Mouse (Mus musculus): ENCODE data around the gene Minpp1. TPM values are rescaled to one million over a fixed set of nuclear protein-coding genes. Genes with fewer than 3 reads are reported as not detected.

The Minpp1 gene
- total and polyA plus RNA-seq, 3 experiments = 176 to 256 TPM; not detected in 1

GRCm38 (mm10) chr19:32493471-32493870 is 7.9 kb downstream of the Minpp1 start:
- Histone ChIP-seq H3K36me3 (ENCODE audit: control insufficient read depth in 1 of 2, insufficient read depth in 2 of 2, low read length in 2 of 2) (peaks cover 56 to 70% of the 10 kb centered on the region in 2 experiments), H3K27me3 (ENCODE audit: control insufficient read depth in 1 of 2, insufficient read depth in 2 of 2, low read length in 2 of 2) (no peaks in the 10 kb centered on the region), H3K27ac (ENCODE audit: control insufficient read depth, low read depth, low read length) (no peak overlapping the region), H3K79me2 (ENCODE audit: control insufficient read depth, insufficient read depth, low read length, poor library complexity) (peaks cover 84% of the 10 kb centered on the region), H3K4me1 (ENCODE audit: control insufficient read depth in 1 of 2, insufficient read depth in 2 of 2, low read length in 2 of 2) (peaks cover 11 to 12% of the 10 kb centered on the region in 2 experiments), H3K9me3 (replicated peaks; ENCODE audit: insufficient read depth, low read length) (no peaks in the 10 kb centered on the region), H3K4me3 (ENCODE audit: control insufficient read depth in 1 of 2, insufficient read depth in 1 of 2, low read depth in 2 of 2, low read length in 2 of 2) (no peak overlapping the region), H3K9ac (ENCODE audit: control insufficient read depth, low read depth, low read length, poor library complexity, severe bottlenecking) (no peak overlapping the region)
- no peak for DNase-seq (ENCODE audit: low read depth, low spot score)
- TF ChIP-seq ZMIZ1 (IDR thresholded peaks at IDR 0.05; ENCODE audit: low read depth, low read length) (0 out of 2 replicates have a peak, but pooled peaks have one; percentile 36), TAL1 (IDR thresholded peaks at IDR 0.05; ENCODE audit: low read length) (no peak)

GRCm38 (mm10) chr19:32494611-32495010 is 9.0 kb downstream of the Minpp1 start:
- TF ChIP-seq GATA1 (IDR thresholded peaks at IDR 0.05; ENCODE audit: low read depth, low read length) (no peak), BHLHE40 (IDR thresholded peaks at IDR 0.05; ENCODE audit: borderline replicate concordance, low read depth, low read length) (no peak), POLR2AphosphoS5 (IDR thresholded peaks at IDR 0.05; ENCODE audit: borderline replicate concordance, low read depth, low read length) (no peak), MAFK (IDR thresholded peaks at IDR 0.05; ENCODE audit: borderline replicate concordance, low read depth, low read length) (no peak), JUND (IDR thresholded peaks at IDR 0.05; ENCODE audit: low read depth, low read length) (no peak), TBP (IDR thresholded peaks at IDR 0.05; ENCODE audit: low read depth, low read length) (no peak), RCOR1 (IDR thresholded peaks at IDR 0.05; ENCODE audit: low read depth, low read length) (no peak), GABPA (IDR thresholded peaks at IDR 0.05; ENCODE audit: low read depth, low read length) (no peak), CHD1 (IDR thresholded peaks at IDR 0.05; ENCODE audit: low read depth, low read length) (no peak), ZC3H11A (IDR thresholded peaks at IDR 0.05; ENCODE audit: low read depth, low read length) (no peak)
- H3K9ac ChIP-seq (ENCODE audit: control insufficient read depth, low read depth, low read length, poor library complexity, severe bottlenecking) = no peak overlapping the region
- no peaks in the 10 kb centered on the region for H3K9me3 ChIP-seq (replicated peaks; ENCODE audit: insufficient read depth, low read length)
- no peak for DNase-seq (ENCODE audit: low read depth, low spot score)
- no peaks in the 10 kb centered on the region for H3K27me3 ChIP-seq (ENCODE audit: control insufficient read depth in 1 of 2, insufficient read depth in 2 of 2, low read length in 2 of 2)
- no peak overlapping the region for H3K4me3 ChIP-seq (ENCODE audit: control insufficient read depth in 1 of 2, insufficient read depth in 1 of 2, low read depth in 2 of 2, low read length in 2 of 2)
- H3K36me3 ChIP-seq (ENCODE audit: control insufficient read depth in 1 of 2, insufficient read depth in 2 of 2, low read length in 2 of 2) = peaks cover 61 to 77% of the 10 kb centered on the region in 2 experiments
- H3K79me2 ChIP-seq (ENCODE audit: control insufficient read depth, insufficient read depth, low read length, poor library complexity) = peaks cover 81% of the 10 kb centered on the region
- peaks cover 15 to 18% of the 10 kb centered on the region in 2 experiments for H3K4me1 ChIP-seq (ENCODE audit: control insufficient read depth in 1 of 2, insufficient read depth in 2 of 2, low read length in 2 of 2)
- H3K27ac ChIP-seq (ENCODE audit: control insufficient read depth, low read depth, low read length) = no peak overlapping the region

GRCm38 (mm10) chr19:32495034-32495433 is 9.5 kb downstream of the Minpp1 start:
- H3K4me1 ChIP-seq (ENCODE audit: control insufficient read depth in 1 of 2, insufficient read depth in 2 of 2, low read length in 2 of 2) = peaks cover 15 to 18% of the 10 kb centered on the region in 2 experiments
- H3K36me3 ChIP-seq (ENCODE audit: control insufficient read depth in 1 of 2, insufficient read depth in 2 of 2, low read length in 2 of 2) = peaks cover 63 to 80% of the 10 kb centered on the region in 2 experiments
- peaks cover 82% of the 10 kb centered on the region for H3K79me2 ChIP-seq (ENCODE audit: control insufficient read depth, insufficient read depth, low read length, poor library complexity)

More at GRCm38 (mm10) chr19:32495034-32495433, 9.5 kb downstream of the Minpp1 start:
- no peak overlapping the region for H3K27ac ChIP-seq (ENCODE audit: control insufficient read depth, low read depth, low read length)
- TF ChIP-seq JUND (IDR thresholded peaks at IDR 0.05; ENCODE audit: low read depth, low read length) (no peak), MAX (IDR thresholded peaks at IDR 0.05; ENCODE audit: low read length) (no peak), CTCF (IDR thresholded peaks at IDR 0.05 in 2 of 3, conservative IDR thresholded peaks at IDR 0.05 in 1 of 3; ENCODE audit: control insufficient read depth in 1 of 3, insufficient read depth in 1 of 3, low read depth in 2 of 3, low read length in 3 of 3, poor library complexity in 1 of 3, severe bottlenecking in 1 of 3) (no peak), MEF2A (IDR thresholded peaks at IDR 0.05; ENCODE audit: extremely low read depth, insufficient replicate concordance, low read depth, low read length, poor library complexity, severe bottlenecking) (no peak), ZC3H11A (IDR thresholded peaks at IDR 0.05; ENCODE audit: low read depth, low read length) (no peak), MXI1 (IDR thresholded peaks at IDR 0.05; ENCODE audit: low read depth, low read length) (no peak), ZKSCAN1 (IDR thresholded peaks at IDR 0.05; ENCODE audit: low read depth, low read length) (no peak), POLR2A (IDR thresholded peaks at IDR 0.05; ENCODE audit: control insufficient read depth in 1 of 2, insufficient read depth in 1 of 2, low read depth in 1 of 2, low read length in 2 of 2, poor library complexity in 1 of 2) (no peak), NRF1 (IDR thresholded peaks at IDR 0.05; ENCODE audit: insufficient read depth, low read depth, low read length, poor library complexity, severe bottlenecking) (no peak), KAT2A (conservative IDR thresholded peaks at IDR 0.05; ENCODE audit: low read depth, low read length) (no peak), ETS1 (IDR thresholded peaks at IDR 0.05; ENCODE audit: low read depth, low read length) (no peak)
- no peak for DNase-seq (ENCODE audit: low read depth, low spot score)
- H3K4me3 ChIP-seq (ENCODE audit: control insufficient read depth in 1 of 2, insufficient read depth in 1 of 2, low read depth in 2 of 2, low read length in 2 of 2) = no peak overlapping the region
- no peaks in the 10 kb centered on the region for H3K9me3 ChIP-seq (replicated peaks; ENCODE audit: insufficient read depth, low read length)
- no peak overlapping the region for H3K9ac ChIP-seq (ENCODE audit: control insufficient read depth, low read depth, low read length, poor library complexity, severe bottlenecking)
- no peaks in the 10 kb centered on the region for H3K27me3 ChIP-seq (ENCODE audit: control insufficient read depth in 1 of 2, insufficient read depth in 2 of 2, low read length in 2 of 2)

Data from MEL (cell line).